Mouse (Mus musculus): Measurements from ENCODE around the gene Gm11213. TPM values are rescaled to one million over a fixed set of nuclear protein-coding genes. Genes with fewer than 3 reads are reported as not detected.
A peak's percentile ranks its signal among the peaks of the same experiment; 100 is the strongest.

Gm11213 gene
- polyA plus RNA-seq (2015; fragmentation: Nextera tagmentation; extraction: Ambion mirVana), result not detected in 2 replicates

DNA sequence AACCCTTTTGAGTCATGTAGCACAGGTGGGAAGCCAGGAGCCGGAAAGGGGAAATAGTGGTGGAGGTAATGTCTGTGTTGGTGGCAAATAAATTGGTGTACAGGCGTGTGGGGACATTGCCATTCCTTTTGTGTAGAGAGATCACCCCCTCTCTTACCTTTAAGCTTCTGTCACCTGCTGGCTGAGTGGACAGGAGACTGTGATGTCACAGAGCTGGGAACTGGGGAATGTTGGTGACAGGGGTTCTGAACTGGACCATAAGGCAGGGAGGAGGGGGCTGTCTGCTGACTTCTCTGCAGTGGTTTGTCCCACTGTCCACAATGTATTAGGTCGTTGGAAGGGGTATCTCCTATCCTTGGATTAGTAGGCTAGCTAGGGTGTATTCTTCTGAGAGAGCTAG, at the start of gene Gm11213:
Gene Gm11213 (minus strand): TSS at position 317 of the 400 bp plus-strand sequence.
- no peaks in the 10 kb centered on the region; the same call in 1 of the 2 replicates for H3K4me1 ChIP-seq (replicated peaks; ENCODE audit: control insufficient read depth, insufficient read depth, low read length)
- H3K36me3 ChIP-seq (ENCODE audit: control insufficient read depth, insufficient read depth), result no peaks in the 10 kb centered on the region
- no peak for TF ChIP-seq CTCF (IDR thresholded peaks at IDR 0.05; ENCODE audit: low read depth)
- no peak within 1 kb of the TSS for H3K9ac ChIP-seq (ENCODE audit: low read depth, low read length)
- WGBS, result 67% methylated on average over 3 of the region's 3 CpGs
- no peak within 1 kb of the TSS for H3K4me2 ChIP-seq (replicated peaks; ENCODE audit: low read depth)
- H3K9me3 ChIP-seq (ENCODE audit: control insufficient read depth), result no peaks in the 10 kb centered on the region
- H3K27ac ChIP-seq (ENCODE audit: low read depth, low read length), result no peak within 1 kb of the TSS
- no peaks in the 10 kb centered on the region for H3K27me3 ChIP-seq (replicated peaks; ENCODE audit: control insufficient read depth, insufficient read depth, low read length)
- H3K4me3 ChIP-seq (ENCODE audit: low read depth, low read length), result no peak within 1 kb of the TSS
- ATAC-seq, result no peak

DNA sequence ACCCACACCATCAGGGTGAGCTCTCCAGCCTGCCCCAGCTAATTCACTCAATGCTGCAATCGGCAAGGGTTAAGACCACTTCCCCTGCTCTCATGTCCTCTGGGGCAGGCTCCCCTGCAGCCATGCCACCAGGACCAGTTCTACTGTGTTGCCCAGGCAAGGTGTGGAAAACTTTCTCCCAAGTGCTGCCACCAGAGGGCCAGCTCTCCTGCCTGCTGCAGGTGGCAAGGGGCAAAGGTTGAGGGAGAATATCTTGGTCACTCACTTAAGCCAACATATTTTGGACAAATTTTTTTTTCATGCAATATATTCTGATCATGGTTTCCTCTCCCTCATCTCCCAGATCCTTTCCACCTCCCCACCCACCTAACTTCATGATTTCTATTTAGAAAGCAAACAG, 49.3 kb upstream of the Gm11213 start:
- no peak overlapping the region for H3K4me3 ChIP-seq (ENCODE audit: low read depth, low read length)
- no peak overlapping the region for H3K4me2 ChIP-seq (replicated peaks; ENCODE audit: low read depth)
- WGBS, result 82% methylated on average over 1 of the region's 1 CpGs
- H3K9ac ChIP-seq (ENCODE audit: low read depth, low read length), result no peak overlapping the region
- no peaks in the 10 kb centered on the region for H3K27me3 ChIP-seq (replicated peaks; ENCODE audit: control insufficient read depth, insufficient read depth, low read length)
- TF ChIP-seq CTCF (IDR thresholded peaks at IDR 0.05; ENCODE audit: low read depth), result peak; percentile 74
- no peaks in the 10 kb centered on the region for H3K9me3 ChIP-seq (ENCODE audit: control insufficient read depth)
- no peak overlapping the region for H3K27ac ChIP-seq (ENCODE audit: low read depth, low read length)
- no peaks in the 10 kb centered on the region for H3K4me1 ChIP-seq (replicated peaks; ENCODE audit: control insufficient read depth, insufficient read depth, low read length)
- no peaks in the 10 kb centered on the region for H3K36me3 ChIP-seq (ENCODE audit: control insufficient read depth, insufficient read depth)
- no peak for ATAC-seq

DNA sequence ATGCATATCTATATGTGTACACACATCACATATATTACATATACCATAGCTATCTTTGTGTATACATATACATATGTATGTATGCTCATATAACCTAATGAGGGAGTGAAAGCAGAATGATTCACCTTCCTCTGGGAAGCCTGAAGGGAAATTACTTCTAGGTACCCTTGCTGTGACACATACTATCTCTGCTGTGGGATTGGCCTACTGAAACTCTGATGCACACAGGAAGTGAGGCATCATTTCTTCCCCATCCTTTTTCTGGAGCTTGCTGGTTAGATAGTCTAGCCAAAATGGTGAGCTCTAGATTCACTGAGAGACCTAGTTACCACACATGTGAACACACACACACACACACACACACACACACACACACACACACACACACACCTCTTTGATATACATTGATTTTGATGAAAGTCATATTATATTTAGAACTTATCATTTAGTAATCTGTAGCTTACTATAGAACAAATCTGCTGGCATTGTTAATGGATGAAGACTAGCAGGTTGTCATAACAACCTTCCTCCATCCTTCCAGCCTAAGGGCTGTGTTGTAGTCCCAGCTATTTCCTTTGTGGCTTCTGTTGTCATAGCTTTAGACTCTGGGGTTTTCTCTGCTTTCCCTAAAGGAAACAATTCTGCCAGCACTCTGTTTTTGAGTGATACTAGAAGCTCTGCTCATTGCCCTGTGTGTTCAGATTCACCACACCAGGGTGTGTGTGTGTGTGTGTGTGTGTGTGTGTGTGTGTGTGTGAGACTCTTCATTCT, 39.1 kb upstream of the Gm11213 start:
- H3K9ac ChIP-seq (ENCODE audit: low read depth, low read length), result no peak overlapping the region
- no peak for TF ChIP-seq CTCF (IDR thresholded peaks at IDR 0.05; ENCODE audit: low read depth)
- no peaks in the 10 kb centered on the region for H3K9me3 ChIP-seq (ENCODE audit: control insufficient read depth)
- no peaks in the 10 kb centered on the region for H3K36me3 ChIP-seq (ENCODE audit: control insufficient read depth, insufficient read depth)
- no peak overlapping the region for H3K4me2 ChIP-seq (replicated peaks; ENCODE audit: low read depth)
- H3K4me1 ChIP-seq (replicated peaks; ENCODE audit: control insufficient read depth, insufficient read depth, low read length), result no peaks in the 10 kb centered on the region
- no peak for ATAC-seq
- H3K27me3 ChIP-seq (replicated peaks; ENCODE audit: control insufficient read depth, insufficient read depth, low read length), result no peaks in the 10 kb centered on the region
- no peak overlapping the region for H3K27ac ChIP-seq (ENCODE audit: low read depth, low read length)
- H3K4me3 ChIP-seq (ENCODE audit: low read depth, low read length), result no peak overlapping the region

DNA sequence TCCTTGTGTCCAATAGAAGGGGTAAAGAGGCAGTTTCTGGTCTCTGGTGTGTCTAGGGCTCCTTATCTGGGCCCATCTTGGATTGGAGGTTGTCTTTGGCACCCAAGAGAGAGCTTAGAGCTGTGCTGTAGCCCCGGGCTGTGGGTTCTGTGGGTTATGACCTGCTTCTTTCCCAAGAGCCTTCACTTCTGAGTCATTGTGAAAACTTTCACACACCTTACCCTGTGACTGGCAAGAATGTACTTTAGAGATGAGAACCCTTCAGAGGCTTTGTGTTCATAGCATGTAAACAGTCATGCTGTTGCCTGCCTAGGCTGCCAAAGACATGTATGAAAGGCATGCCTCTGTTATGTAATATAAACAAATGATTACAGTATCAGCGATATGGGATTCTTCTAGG, 34.8 kb upstream of the Gm11213 start:
- no peak overlapping the region for H3K9ac ChIP-seq (ENCODE audit: low read depth, low read length)
- no peak for ATAC-seq
- TF ChIP-seq CTCF (IDR thresholded peaks at IDR 0.05; ENCODE audit: low read depth), result no peak
- H3K27me3 ChIP-seq (replicated peaks; ENCODE audit: control insufficient read depth, insufficient read depth, low read length), result no peaks in the 10 kb centered on the region
- no peaks in the 10 kb centered on the region for H3K36me3 ChIP-seq (ENCODE audit: control insufficient read depth, insufficient read depth)
- H3K4me1 ChIP-seq (replicated peaks; ENCODE audit: control insufficient read depth, insufficient read depth, low read length), result no peaks in the 10 kb centered on the region
- H3K27ac ChIP-seq (ENCODE audit: low read depth, low read length), result no peak overlapping the region
- H3K4me3 ChIP-seq (ENCODE audit: low read depth, low read length), result no peak overlapping the region
- WGBS, result 77% methylated on average over 2 of the region's 2 CpGs
- H3K9me3 ChIP-seq (ENCODE audit: control insufficient read depth), result no peaks in the 10 kb centered on the region
- no peak overlapping the region for H3K4me2 ChIP-seq (replicated peaks; ENCODE audit: low read depth)

DNA sequence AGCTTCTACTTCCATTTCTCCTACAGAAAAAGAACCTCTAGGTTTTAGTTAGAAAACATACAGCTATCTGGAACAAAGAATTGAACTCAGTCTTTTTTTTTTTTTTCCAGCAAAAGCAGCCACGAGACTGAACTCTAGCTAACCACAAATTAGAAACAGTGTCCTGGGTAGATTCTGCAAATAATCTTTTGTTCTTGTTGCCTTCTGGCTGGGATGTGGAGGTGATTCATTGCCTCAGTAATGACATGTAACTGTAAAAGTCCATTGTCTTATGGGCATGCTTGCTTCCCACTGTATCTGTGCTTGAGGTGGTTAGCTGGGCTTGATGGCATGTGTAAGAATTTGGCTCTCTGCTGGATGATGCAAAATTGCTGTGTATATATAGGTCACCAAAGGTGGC, 33.5 kb upstream of the Gm11213 start:
- Histone ChIP-seq H3K4me2 (replicated peaks; ENCODE audit: low read depth) (no peak overlapping the region), H3K9me3 (ENCODE audit: control insufficient read depth) (no peaks in the 10 kb centered on the region), H3K36me3 (ENCODE audit: control insufficient read depth, insufficient read depth) (no peaks in the 10 kb centered on the region), H3K9ac (ENCODE audit: low read depth, low read length) (no peak overlapping the region), H3K27ac (ENCODE audit: low read depth, low read length) (no peak overlapping the region), H3K4me1 (replicated peaks; ENCODE audit: control insufficient read depth, insufficient read depth, low read length) (no peaks in the 10 kb centered on the region), H3K4me3 (ENCODE audit: low read depth, low read length) (no peak overlapping the region), H3K27me3 (replicated peaks; ENCODE audit: control insufficient read depth, insufficient read depth, low read length) (no peaks in the 10 kb centered on the region)
- 68% methylated on average over 1 of the region's 1 CpGs for WGBS
- no peak for TF ChIP-seq CTCF (IDR thresholded peaks at IDR 0.05; ENCODE audit: low read depth)
- no peak for ATAC-seq

DNA sequence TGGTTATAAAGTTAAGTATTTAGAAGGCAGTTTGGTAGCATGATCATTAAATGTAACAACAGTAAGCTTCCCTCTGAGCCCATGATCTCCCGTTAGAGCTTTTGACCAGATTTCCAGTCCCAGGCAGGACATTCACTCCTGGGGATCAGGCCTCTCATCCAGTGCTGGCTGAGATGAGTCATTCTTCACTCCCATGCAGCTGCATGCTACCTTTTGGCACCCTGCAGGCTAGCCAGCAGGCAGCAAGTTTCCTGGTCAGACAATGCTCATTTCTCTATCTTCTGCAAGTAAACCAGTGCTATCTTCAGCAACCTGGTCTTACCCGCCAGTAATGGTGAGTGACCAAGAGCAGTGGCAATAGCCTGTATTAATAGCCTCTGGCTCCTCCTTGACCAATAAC, 28.1 kb upstream of the Gm11213 start:
- no peak overlapping the region for H3K4me3 ChIP-seq (ENCODE audit: low read depth, low read length)
- H3K4me1 ChIP-seq (replicated peaks; ENCODE audit: control insufficient read depth, insufficient read depth, low read length), result no peaks in the 10 kb centered on the region
- no peak overlapping the region for H3K27ac ChIP-seq (ENCODE audit: low read depth, low read length)
- H3K36me3 ChIP-seq (ENCODE audit: control insufficient read depth, insufficient read depth), result no peaks in the 10 kb centered on the region
- WGBS, result 81% methylated on average over 2 of the region's 2 CpGs
- no peaks in the 10 kb centered on the region for H3K9me3 ChIP-seq (ENCODE audit: control insufficient read depth)
- TF ChIP-seq CTCF (IDR thresholded peaks at IDR 0.05; ENCODE audit: low read depth), result no peak
- no peak overlapping the region for H3K9ac ChIP-seq (ENCODE audit: low read depth, low read length)
- H3K27me3 ChIP-seq (replicated peaks; ENCODE audit: control insufficient read depth, insufficient read depth, low read length), result no peaks in the 10 kb centered on the region
- ATAC-seq, result no peak
- H3K4me2 ChIP-seq (replicated peaks; ENCODE audit: low read depth), result no peak overlapping the region
